Mouse (Mus musculus) lung, adult 2 months (tissue): ENCODE results near the gene Rogdi. TPM values are rescaled to one million over a fixed set of nuclear protein-coding genes. Genes with fewer than 3 reads are reported as not detected.
A peak's percentile ranks its signal among the peaks of the same experiment; 100 is the strongest.

ENCODE experiments used
- DNase-seq: peaks from one replicate; pipeline ENCODE4 v3.0.0; 2022
- H3K4me1 ChIP-seq: fragments of 200-500 bp; 2 replicates; pipeline ENCODE4 v1.6.1; 2011; ENCODE audit warnings: low read length; ENCODE audit not compliant: control insufficient read depth, insufficient read depth
- H3K4me3 ChIP-seq: fragments of 200-500 bp; replicated peaks from 2 replicates; pipeline ENCODE3; 2011; ENCODE audit warnings: low read depth, mild to moderate bottlenecking, control low read depth, low read length; ENCODE audit errors: extremely low read depth
- CTCF ChIP-seq: fragments of 200-500 bp; IDR thresholded peaks from 2 replicates; pipeline ENCODE4 v1.5.1; 2011; ENCODE audit warnings: mild to moderate bottlenecking, low read length, control low read depth; ENCODE audit not compliant: insufficient read depth
- POLR2A ChIP-seq: fragments of 200-500 bp; IDR thresholded peaks from 2 replicates; pipeline ENCODE4 v1.6.1; 2011; ENCODE audit warnings: low read depth, mild to moderate bottlenecking, control low read depth, low read length, borderline replicate concordance; ENCODE audit errors: extremely low read depth
- WGBS: fragments of 180-500 bp; shearing (Covaris S2); methylation state at CpG from one replicate; pipeline ENCODE4 v1.1.7; 2018; 5-methylcytosine and 5-hydroxymethylcytosine counted together
- polyA plus RNA-seq: library from polyadenylated mRNA; depleted of rRNA; stranded (reverse); fragments of >200 nt; gene quantifications from 2 replicates; pipeline ENCODE4 v1.2.3, GENCODE M21; 2012

The Rogdi gene
- polyA plus RNA-seq, 1 experiment, result 117 TPM

DNA sequence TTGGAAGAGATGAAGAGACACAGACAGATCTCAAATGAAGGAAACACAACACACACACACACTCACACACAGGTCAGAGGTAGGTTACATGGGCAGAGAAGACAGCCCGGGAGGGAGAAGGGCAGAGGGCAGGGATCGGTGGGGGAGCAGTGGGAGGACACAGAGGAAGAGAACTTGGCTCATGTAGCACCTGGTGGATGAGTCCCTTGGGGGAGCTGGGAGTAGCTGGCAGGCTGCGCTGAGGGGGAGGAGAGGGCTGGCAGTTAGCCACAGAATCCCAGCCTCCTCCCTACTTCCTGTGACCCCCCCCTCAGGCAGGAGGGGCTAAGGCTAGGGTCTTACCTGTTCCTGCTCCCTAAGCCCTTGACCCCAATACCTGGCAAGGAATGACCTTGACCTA, 15.8 kb downstream of the Rogdi start, which contains the start of gene Sept12:
Gene Sept12 (minus strand): TSS at position 300 of the 400 bp plus-strand sequence.
- TF ChIP-seq CTCF (no peak), POLR2A (no peak)
- H3K4me1 ChIP-seq, result no peaks in the 10 kb centered on the region
- no peak within 1 kb of the TSS for H3K4me3 ChIP-seq
- 28% methylated on average over 3 of the region's 3 CpGs for WGBS
- DNase-seq, result no peak

DNA sequence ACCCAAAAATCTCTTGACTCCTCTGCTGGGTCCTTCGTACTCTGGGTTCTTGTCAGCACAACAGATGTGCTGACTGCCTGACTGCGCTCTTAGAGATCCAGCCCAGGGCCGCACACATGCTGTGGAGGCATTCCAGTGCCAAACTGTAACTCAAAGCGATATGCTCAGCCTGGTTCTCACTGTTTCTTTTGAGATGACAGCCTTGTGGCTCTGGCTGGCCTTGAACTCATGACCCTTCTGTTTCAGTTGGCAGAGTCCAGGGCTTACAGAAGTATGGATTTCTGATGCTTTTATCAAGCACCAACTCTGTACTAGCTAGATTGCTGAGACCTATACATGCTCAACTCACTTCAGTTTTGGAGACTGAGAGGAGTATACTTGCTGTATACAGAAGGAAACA, 20.1 kb downstream of the Rogdi start:
- WGBS, result 90% methylated on average over 4 of the region's 4 CpGs
- DNase-seq, result no peak
- TF ChIP-seq CTCF (no peak), POLR2A (no peak)
- Histone ChIP-seq H3K4me1 (no peaks in the 10 kb centered on the region), H3K4me3 (no peak overlapping the region)

DNA sequence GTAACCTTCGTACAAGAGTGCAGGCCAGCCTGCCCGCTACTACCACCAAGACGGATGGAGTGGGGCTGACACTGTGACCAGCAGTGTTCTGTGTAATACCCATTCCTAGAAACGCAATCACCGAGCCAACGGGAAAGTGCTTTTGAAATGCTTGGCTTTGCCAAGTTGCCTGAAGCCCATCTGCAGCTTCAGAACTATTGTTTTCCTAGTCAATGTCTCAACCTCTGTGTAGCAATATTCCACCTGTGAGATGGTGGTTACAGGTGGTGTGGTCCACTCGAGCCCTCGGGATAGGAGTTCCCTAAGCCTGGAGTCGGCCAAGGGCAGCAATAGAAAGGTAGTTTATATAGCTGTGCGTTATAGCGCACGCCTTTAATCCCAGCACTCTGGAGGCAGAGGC, 28.6 kb downstream of the Rogdi start:
- H3K4me1 ChIP-seq, result 0 out of 2 replicates have a peak, but pooled peaks cover 2% of the 10 kb centered on the region
- H3K4me3 ChIP-seq, result no peak overlapping the region
- 91% methylated on average over 12 of the region's 12 CpGs for WGBS
- DNase-seq, result no peak
- no peak for TF ChIP-seq CTCF
- no peak for TF ChIP-seq POLR2A

DNA sequence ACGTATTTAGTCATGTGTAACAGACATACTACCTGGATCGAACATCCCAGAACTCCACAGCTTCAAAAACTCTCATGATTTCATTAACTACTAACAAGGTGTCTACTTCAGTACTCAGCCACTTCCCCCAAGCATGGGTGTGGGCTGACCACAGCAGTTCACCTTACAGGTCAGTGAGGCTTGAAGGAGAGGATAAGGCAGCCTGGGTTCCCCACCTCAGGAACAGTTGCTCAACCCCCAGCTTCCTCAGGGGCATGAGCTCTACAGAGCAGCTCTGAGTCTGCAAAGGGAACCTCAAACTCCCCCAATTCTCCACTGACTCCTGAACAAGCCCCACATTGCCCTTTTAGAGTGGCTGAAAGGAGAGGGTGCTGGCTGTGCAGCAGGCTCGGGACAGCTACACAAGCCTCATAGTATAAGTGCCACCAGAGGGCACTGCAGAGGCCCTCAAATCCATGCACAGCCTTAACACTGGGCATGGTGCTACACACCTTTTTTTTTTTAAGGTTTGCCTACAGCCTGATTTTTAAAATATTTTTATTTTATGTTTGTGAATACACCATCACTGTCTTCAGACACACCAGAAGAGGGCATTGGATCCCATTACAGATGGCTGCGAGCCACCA, 33.5 kb downstream of the Rogdi start:
- Histone ChIP-seq H3K4me3 (no peak overlapping the region), H3K4me1 (0 out of 2 replicates have a peak, but pooled peaks cover 2% of the 10 kb centered on the region)
- peak; percentile 73 for TF ChIP-seq CTCF
- TF ChIP-seq POLR2A, result no peak
- DNase-seq, result peak; percentile 23
- WGBS, result 66% methylated on average over 4 of the region's 4 CpGs

DNA sequence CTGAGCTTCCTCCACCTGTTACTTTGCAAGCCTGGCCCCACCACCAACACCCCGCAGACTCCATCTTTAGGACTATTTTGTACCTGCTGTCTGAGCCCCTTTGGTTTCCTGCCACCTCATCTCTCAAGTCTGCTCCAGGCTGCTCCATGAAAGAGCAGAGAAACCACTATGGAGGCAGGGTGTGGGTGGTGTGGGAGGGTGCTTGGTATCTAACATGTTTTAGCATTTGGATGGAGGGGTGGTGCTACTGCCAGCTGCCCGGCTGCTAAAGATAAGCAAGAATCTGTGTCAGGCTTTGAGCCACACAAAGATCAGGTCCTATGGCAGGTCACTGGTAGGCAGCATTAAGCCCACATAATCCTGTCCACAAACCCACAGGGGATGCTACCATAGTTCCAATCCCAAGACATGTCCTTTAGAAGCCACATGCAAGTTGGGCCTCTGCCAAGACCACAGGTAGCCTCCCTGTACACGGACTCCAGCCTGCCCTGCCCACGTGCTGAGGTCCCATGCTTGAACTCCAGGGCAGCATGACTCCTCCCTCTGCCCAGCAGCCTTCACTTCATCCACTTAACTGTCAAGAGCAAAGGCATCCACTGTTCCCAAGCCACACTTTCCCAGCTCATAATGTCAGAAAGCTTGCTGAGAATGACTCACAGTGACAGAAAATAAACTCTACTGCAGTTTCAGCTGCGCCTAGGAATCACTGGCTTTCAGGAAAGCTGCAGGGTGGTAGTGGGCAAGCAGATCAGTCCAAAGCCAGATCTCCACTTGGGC, 34.9 kb downstream of the Rogdi start:
- H3K4me1 ChIP-seq, result 0 out of 2 replicates have a peak, but pooled peaks cover 2% of the 10 kb centered on the region
- no peak overlapping the region for H3K4me3 ChIP-seq
- TF ChIP-seq CTCF (no peak), POLR2A (no peak)
- 50% methylated on average over 5 of the region's 5 CpGs for WGBS
- peak; percentile 43 for DNase-seq

DNA sequence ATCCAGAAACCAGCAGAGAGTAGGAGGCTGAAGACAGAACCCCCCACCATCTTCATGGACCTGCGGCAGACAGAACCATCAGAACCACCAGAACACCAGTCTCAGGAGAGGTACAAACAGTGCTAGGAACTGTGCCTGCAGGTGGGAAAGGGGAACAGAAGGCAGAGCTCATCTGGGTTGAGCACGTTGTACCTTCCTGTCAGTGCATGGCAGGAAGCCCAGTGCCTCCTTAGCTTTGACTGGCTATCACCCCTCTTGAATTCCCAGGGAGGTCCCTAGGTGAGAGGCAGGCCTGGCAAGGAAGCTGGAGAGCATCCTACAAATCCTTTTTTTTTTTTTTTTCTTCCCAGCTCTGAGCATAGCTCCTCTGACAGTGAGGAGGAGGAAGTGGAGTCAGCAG, 37.2 kb downstream of the Rogdi start:
- no peak overlapping the region for H3K4me3 ChIP-seq
- no peak for DNase-seq
- peaks cover 7% of the 10 kb centered on the region; the same call in 1 of the 2 replicates for H3K4me1 ChIP-seq
- 51% methylated on average over 2 of the region's 2 CpGs for WGBS
- TF ChIP-seq POLR2A (no peak), CTCF (no peak)

DNA sequence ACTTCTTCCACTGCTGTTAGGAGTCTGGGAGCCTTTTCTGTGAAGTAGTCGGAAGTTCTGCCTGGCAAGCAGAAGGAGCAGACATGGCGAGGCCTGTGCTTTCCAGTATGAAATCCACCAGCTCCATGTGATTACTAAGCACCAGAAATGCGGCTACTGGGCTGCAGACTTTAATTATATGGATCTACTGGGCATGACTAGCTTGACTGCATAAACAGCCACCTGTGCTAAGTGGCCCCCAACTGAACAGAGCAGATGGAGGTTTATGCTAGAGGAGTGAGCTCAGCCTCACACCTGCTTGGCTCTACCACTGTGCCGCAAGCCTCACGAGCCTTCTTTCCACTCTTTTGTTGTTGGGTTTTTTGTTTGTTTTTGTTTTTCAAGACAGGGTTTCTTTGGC, 38.8 kb downstream of the Rogdi start:
- no peak overlapping the region for H3K4me3 ChIP-seq
- WGBS, result 90% methylated on average over 5 of the region's 5 CpGs
- no peak for DNase-seq
- H3K4me1 ChIP-seq, result peaks cover 7% of the 10 kb centered on the region; the same call in 1 of the 2 replicates
- no peak for TF ChIP-seq POLR2A
- no peak for TF ChIP-seq CTCF

DNA sequence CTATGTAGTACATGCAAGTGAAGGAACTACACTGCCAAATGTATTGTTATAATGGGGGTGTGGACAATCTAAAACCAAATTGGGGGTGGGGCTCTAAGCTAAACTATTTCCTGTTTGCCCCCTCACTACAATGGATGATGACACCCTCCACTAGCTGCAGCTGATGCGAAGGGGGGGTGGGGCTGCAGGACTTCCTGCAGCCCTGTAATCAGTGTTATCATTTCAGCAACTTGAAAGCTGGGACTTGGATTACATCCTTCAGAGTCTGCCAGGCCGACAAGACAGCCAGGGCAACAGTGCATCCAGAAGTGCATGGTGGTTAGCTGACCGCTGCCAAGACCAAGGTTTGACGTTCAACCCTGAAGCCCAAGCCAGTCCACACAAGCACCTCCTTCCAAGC, 41.7 kb downstream of the Rogdi start:
- DNase-seq, result peak; percentile 17
- TF ChIP-seq CTCF (no peak), POLR2A (peak; percentile 62; the same call in 1 of the 2 replicates)
- Histone ChIP-seq H3K4me1 (peaks cover 13% of the 10 kb centered on the region), H3K4me3 (no peak overlapping the region)
- WGBS, result 51% methylated on average over 4 of the region's 4 CpGs

DNA sequence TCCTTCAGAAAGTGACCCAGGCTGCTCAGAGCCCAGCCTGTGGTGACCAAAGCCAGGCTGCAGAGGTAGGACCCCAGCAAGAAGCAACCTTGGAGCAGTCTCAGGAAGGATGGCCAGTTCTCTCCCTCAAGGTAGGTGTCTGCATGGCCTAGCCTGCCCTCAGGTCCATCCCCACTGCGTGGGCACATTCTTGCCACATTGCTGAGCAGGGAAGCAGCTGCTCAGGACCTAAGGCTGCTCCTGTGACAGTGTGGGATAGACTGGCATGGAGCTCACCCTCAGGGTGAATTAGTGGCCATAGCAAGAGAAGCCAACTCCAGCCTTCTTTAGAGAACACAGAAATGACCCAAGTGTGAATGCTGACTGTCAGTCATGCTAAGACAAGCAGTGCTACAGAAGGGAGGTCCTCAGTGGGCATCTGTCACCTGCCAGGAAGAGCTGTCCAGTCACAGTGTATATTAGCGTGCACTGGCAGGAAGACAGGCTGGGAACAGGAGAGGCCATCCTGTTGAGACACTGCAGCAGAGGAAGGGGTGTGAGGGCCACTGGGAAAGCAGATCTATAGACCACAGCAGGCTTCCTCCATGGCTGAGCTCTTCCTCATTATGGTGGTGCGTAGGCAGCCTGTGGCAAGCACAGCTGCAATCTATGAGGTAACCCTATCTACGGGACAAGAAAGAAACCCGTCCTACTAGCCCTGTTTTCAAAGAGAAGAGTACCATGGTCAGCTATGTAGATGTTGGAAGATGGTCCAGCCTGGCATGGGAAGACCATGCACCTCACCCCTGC, 44.1 kb downstream of the Rogdi start:
- WGBS, result 61% methylated on average over 5 of the region's 5 CpGs
- TF ChIP-seq POLR2A, result no peak
- TF ChIP-seq CTCF, result no peak
- Histone ChIP-seq H3K4me3 (no peak overlapping the region), H3K4me1 (peaks cover 16% of the 10 kb centered on the region)
- DNase-seq, result no peak
